In genomic region chr2:32914362-32914761, GRCm38 (mm10) we compare ENCODE assay signal across 8 mouse cellular contexts. TPM values are rescaled to one million over a fixed set of nuclear protein-coding genes. Genes with fewer than 3 reads are reported as not detected.
DNase-seq lines count a peak whose midpoint lies in the region; ATAC-seq and TF ChIP-seq lines count a peak whose summit lies in the region.

No protein-coding gene starts in this region.

- TF ChIP-seq POLR2A in thymus, adult 2 months (IDR thresholded peaks at IDR 0.05; ENCODE audit: control insufficient read depth, extremely low read depth, insufficient read depth, low read length, poor library complexity), result no peak

- H3K4me1 ChIP-seq in heart, postnatal 0 days (ENCODE audit: control insufficient read depth, insufficient read depth), result peaks cover 14% of the 10 kb centered on the region
- peaks cover 29% of the 10 kb centered on the region for H3K4me1 ChIP-seq in liver, embryonic 15.5 days (replicated peaks)
- peaks cover 10% of the 10 kb centered on the region for H3K4me1 ChIP-seq in stomach, postnatal 0 days (replicated peaks; ENCODE audit: control insufficient read depth, insufficient read depth)
- peaks cover 9% of the 10 kb centered on the region for H3K4me1 ChIP-seq in thymus, adult 2 months (replicated peaks; ENCODE audit: control insufficient read depth, insufficient read depth, low read length)

- peaks cover 39% of the 10 kb centered on the region for H3K36me3 ChIP-seq in heart, postnatal 0 days (replicated peaks; ENCODE audit: control insufficient read depth, insufficient read depth, low read length)
- H3K36me3 ChIP-seq in liver, embryonic 15.5 days (replicated peaks), result peaks cover 6% of the 10 kb centered on the region; the same call in 1 of the 2 replicates
- peaks cover 22% of the 10 kb centered on the region for H3K36me3 ChIP-seq in stomach, postnatal 0 days (ENCODE audit: control insufficient read depth, insufficient read depth, low read length)
- no peaks in the 10 kb centered on the region for H3K36me3 ChIP-seq in thymus, adult 2 months (ENCODE audit: control insufficient read depth, insufficient read depth, low read length)

- 46% methylated on average over 5 of the region's 5 CpGs for WGBS in heart, postnatal 0 days
- WGBS in liver, embryonic 15.5 days (ENCODE audit: insufficient replicate concordance), result 53% methylated on average over 5 of the region's 5 CpGs
- WGBS in stomach, postnatal 0 days, result 60% methylated on average over 4 of the region's 5 CpGs
- 88% methylated on average over 5 of the region's 5 CpGs for WGBS in thymus, adult 2 months

- peak overlapping the region; percentile 92 for H3K27ac ChIP-seq in heart, postnatal 0 days (ENCODE audit: low read depth)
- H3K27ac ChIP-seq in liver, embryonic 15.5 days (replicated peaks), result peak overlapping the region; percentile 48
- H3K27ac ChIP-seq in stomach, postnatal 0 days (replicated peaks), result peak overlapping the region; percentile 90
- no peak overlapping the region for H3K27ac ChIP-seq in thymus, adult 2 months (ENCODE audit: control insufficient read depth, insufficient read depth, low read length)

- no peak for TF ChIP-seq EP300 in heart, postnatal 0 days (IDR thresholded peaks at IDR 0.05; ENCODE audit: low read depth)
- no peak for TF ChIP-seq EP300 in stomach, postnatal 0 days (optimal IDR thresholded peaks at IDR 0.05)

- ATAC-seq in heart, postnatal 0 days (ENCODE audit: insufficient read depth, low read depth), result peak; percentile 10
- ATAC-seq in liver, embryonic 15.5 days (ENCODE audit: insufficient read depth), result no peak
- peak; percentile 68 for ATAC-seq in stomach, postnatal 0 days (ENCODE audit: low FRiP score, low TSS enrichment)

- peak overlapping the region; percentile 61 for H3K9ac ChIP-seq in heart, postnatal 0 days (replicated peaks; ENCODE audit: low read depth, low read length)
- H3K9ac ChIP-seq in liver, embryonic 15.5 days, result no peak overlapping the region
- peak overlapping the region; percentile 45 for H3K9ac ChIP-seq in stomach, postnatal 0 days (ENCODE audit: low read length)

- H3K9me3 ChIP-seq in heart, postnatal 0 days (replicated peaks; ENCODE audit: control insufficient read depth, low read length), result no peaks in the 10 kb centered on the region
- no peaks in the 10 kb centered on the region for H3K9me3 ChIP-seq in liver, embryonic 15.5 days (replicated peaks)
- H3K9me3 ChIP-seq in stomach, postnatal 0 days (ENCODE audit: control insufficient read depth, low read length), result no peaks in the 10 kb centered on the region

- no peak overlapping the region for H3K4me2 ChIP-seq in heart, postnatal 0 days (ENCODE audit: low read depth, low read length)
- H3K4me2 ChIP-seq in liver, embryonic 15.5 days, result no peak overlapping the region
- H3K4me2 ChIP-seq in stomach, postnatal 0 days (replicated peaks; ENCODE audit: low read depth), result peak overlapping the region; percentile 20; the same call in 1 of the 2 replicates

- DNase-seq in urinary bladder, postnatal 14 days (ENCODE audit: low spot score), result peak; percentile 55
- DNase-seq in urinary bladder, postnatal 10 days (ENCODE audit: low spot score), result no peak
- peak; percentile 28 for DNase-seq in heart, postnatal 0 days (ENCODE audit: low spot score)
- DNase-seq in stomach, postnatal 0 days (ENCODE audit: low spot score), result peak; percentile 71
- DNase-seq in cerebellum, adult 11 months, result no peak
- no peak for DNase-seq in thymus, adult 2 months
- DNase-seq in frontal cortex, postnatal 25 days (ENCODE audit: low spot score in 2 of 2), result no peak

- H3K27me3 ChIP-seq in heart, postnatal 0 days (ENCODE audit: control insufficient read depth, insufficient read depth, low read length), result no peaks in the 10 kb centered on the region
- no peaks in the 10 kb centered on the region for H3K27me3 ChIP-seq in liver, embryonic 15.5 days
- H3K27me3 ChIP-seq in stomach, postnatal 0 days (ENCODE audit: control insufficient read depth, insufficient read depth, low read length), result no peaks in the 10 kb centered on the region
- no peaks in the 10 kb centered on the region for H3K27me3 ChIP-seq in thymus, adult 2 months (ENCODE audit: control insufficient read depth, insufficient read depth, low read length)

- H3K4me3 ChIP-seq in heart, postnatal 0 days (ENCODE audit: low read depth, low read length), result no peak overlapping the region
- H3K4me3 ChIP-seq in liver, embryonic 15.5 days (replicated peaks), result no peak overlapping the region
- no peak overlapping the region for H3K4me3 ChIP-seq in stomach, postnatal 0 days (ENCODE audit: low read depth, low read length)
- no peak overlapping the region for H3K4me3 ChIP-seq in thymus, adult 2 months (ENCODE audit: control insufficient read depth, insufficient read depth, low read length)

- no peak for TF ChIP-seq CTCF in heart, postnatal 0 days (IDR thresholded peaks at IDR 0.05; ENCODE audit: low read depth)
- no peak for TF ChIP-seq CTCF in stomach, postnatal 0 days (IDR thresholded peaks at IDR 0.05; ENCODE audit: low read depth)
- no peak for TF ChIP-seq CTCF in thymus, adult 2 months (IDR thresholded peaks at IDR 0.05; ENCODE audit: borderline replicate concordance, control insufficient read depth, extremely low read depth, insufficient read depth, low read length, poor library complexity)

RNA-seq across cellular contexts. Expression of gene Fam129b, which starts 38.4 kb away (rescaled TPM):
- 59.6 and 60.1 TPM in 2 replicates for total RNA-seq in heart, postnatal 0 days (2014; rRNA removed; ENCODE audit: low replicate concordance)
- 25.2 and 25.3 TPM in 2 replicates for polyA plus RNA-seq in heart, postnatal 0 days (2015; fragmentation: Nextera tagmentation; extraction: Ambion mirVana)
- polyA plus RNA-seq in liver, embryonic 15.5 days (2015; fragmentation: Nextera tagmentation; extraction: Ambion mirVana), result 8.5 and 11.6 TPM in 2 replicates
- 90.7 and 101 TPM in 2 replicates for polyA plus RNA-seq in stomach, postnatal 0 days (2015; fragmentation: Nextera tagmentation; extraction: Ambion mirVana)
- 20.8 and 22.9 TPM in 2 replicates for polyA plus RNA-seq in thymus, adult 2 months (2012; rRNA removed)

RNA-seq across cellular contexts. Expression of gene Rpl12, which starts 47.0 kb away (rescaled TPM):
- total RNA-seq in heart, postnatal 0 days (2014; rRNA removed; ENCODE audit: low replicate concordance), result 242 and 255 TPM in 2 replicates
- 76.9 and 80.1 TPM in 2 replicates for polyA plus RNA-seq in heart, postnatal 0 days (2015; fragmentation: Nextera tagmentation; extraction: Ambion mirVana)
- 79.8 and 80.2 TPM in 2 replicates for polyA plus RNA-seq in liver, embryonic 15.5 days (2015; fragmentation: Nextera tagmentation; extraction: Ambion mirVana)
- polyA plus RNA-seq in stomach, postnatal 0 days (2015; fragmentation: Nextera tagmentation; extraction: Ambion mirVana), result 141 and 157 TPM in 2 replicates
- polyA plus RNA-seq in thymus, adult 2 months (2012; rRNA removed), result 495 and 552 TPM in 2 replicates

RNA-seq across cellular contexts. Expression of gene Lrsam1, which starts 47.1 kb away (rescaled TPM):
- total RNA-seq in heart, postnatal 0 days (2014; rRNA removed; ENCODE audit: low replicate concordance), result 5.9 and 12.0 TPM in 2 replicates
- 5.4 and 5.6 TPM in 2 replicates for polyA plus RNA-seq in heart, postnatal 0 days (2015; fragmentation: Nextera tagmentation; extraction: Ambion mirVana)
- 2.0 and 2.5 TPM in 2 replicates for polyA plus RNA-seq in liver, embryonic 15.5 days (2015; fragmentation: Nextera tagmentation; extraction: Ambion mirVana)
- polyA plus RNA-seq in stomach, postnatal 0 days (2015; fragmentation: Nextera tagmentation; extraction: Ambion mirVana), result 5.3 and 5.5 TPM in 2 replicates
- 13.7 and 15.3 TPM in 2 replicates for polyA plus RNA-seq in thymus, adult 2 months (2012; rRNA removed)

Comparison
In these comparisons a context has a peak if more than half of its experiments do, and no peak if none do; other contexts are left out.
1. DNase-seq: peak in urinary bladder, postnatal 14 days (single experiment), heart, postnatal 0 days (single experiment) and stomach, postnatal 0 days (single experiment); none in urinary bladder, postnatal 10 days (single experiment), cerebellum, adult 11 months (single experiment), thymus, adult 2 months (single experiment) and frontal cortex, postnatal 25 days (0 of 2).